Mouse (Mus musculus): ENCODE results near the gene Agtpbp1.

GRCm38 (mm10) chr13:59534301-59534700 lies 50.7 kb downstream of the Agtpbp1 start:
- TF ChIP-seq CTCF (IDR thresholded peaks at IDR 0.05; ENCODE audit: low read depth) (no peak), EP300 (IDR thresholded peaks at IDR 0.05; ENCODE audit: low read depth) (no peak)

Data from heart, postnatal 0 days (tissue).